Comparison of ENCODE assay signal across 8 mouse cellular contexts in genomic region chr6:100285985-100286572, GRCm38 (mm10). TPM values are rescaled to one million over a fixed set of nuclear protein-coding genes. Genes with fewer than 3 reads are reported as not detected.
A peak's percentile ranks its signal among the peaks of the same experiment; 100 is the strongest.
DNase-seq lines count a peak whose midpoint lies in the region; ATAC-seq and TF ChIP-seq lines count a peak whose summit lies in the region.

No protein-coding gene starts in this region.

- H3K27ac ChIP-seq in lung, embryonic 14.5 days (ENCODE audit: low read depth), result peak overlapping the region; percentile 96; the same call in 1 of the 2 replicates
- H3K27ac ChIP-seq in brown adipose tissue, adult 24 weeks (replicated peaks; ENCODE audit: low read depth, low read length), result no peak overlapping the region
- H3K27ac ChIP-seq in hindbrain, postnatal 0 days, result peak overlapping the region; percentile 97

- no peaks in the 10 kb centered on the region for H3K27me3 ChIP-seq in lung, embryonic 14.5 days (ENCODE audit: insufficient read depth, low read length)
- H3K27me3 ChIP-seq in hindbrain, postnatal 0 days (ENCODE audit: insufficient read depth, low read length), result no peaks in the 10 kb centered on the region; the same call in 1 of the 2 replicates

- H3K4me2 ChIP-seq in lung, embryonic 14.5 days, result peak overlapping the region; percentile 62
- H3K4me2 ChIP-seq in hindbrain, postnatal 0 days (ENCODE audit: low read depth, low read length), result peak overlapping the region; percentile 95

- no peak for TF ChIP-seq CTCF in lung, embryonic 14.5 days (IDR thresholded peaks at IDR 0.05; ENCODE audit: low read depth)
- TF ChIP-seq CTCF in hindbrain, postnatal 0 days (IDR thresholded peaks at IDR 0.05; ENCODE audit: low read depth), result no peak

- peak overlapping the region; percentile 75 for H3K4me3 ChIP-seq in lung, embryonic 14.5 days (ENCODE audit: low read depth, low read length)
- peak overlapping the region; percentile 64 for H3K4me3 ChIP-seq in brown adipose tissue, adult 24 weeks (ENCODE audit: insufficient read depth, low read depth, low read length)
- peak overlapping the region; percentile 72 for H3K4me3 ChIP-seq in hindbrain, postnatal 0 days (ENCODE audit: low read length)

- peaks cover 16% of the 10 kb centered on the region for H3K4me1 ChIP-seq in lung, embryonic 14.5 days (ENCODE audit: insufficient read depth)
- H3K4me1 ChIP-seq in brown adipose tissue, adult 24 weeks (ENCODE audit: control insufficient read depth, insufficient read depth, insufficient read length, low read length), result no peaks in the 10 kb centered on the region; the same call in none of the 2 replicates
- H3K4me1 ChIP-seq in hindbrain, postnatal 0 days (ENCODE audit: insufficient read depth, low read length), result peaks cover 4% of the 10 kb centered on the region

- ATAC-seq in lung, embryonic 14.5 days (ENCODE audit: insufficient read depth), result no peak
- no peak for ATAC-seq in hindbrain, postnatal 0 days

- peak; percentile 12 for DNase-seq in lung, embryonic 14.5 days
- no peak for DNase-seq in lung, postnatal 14 days
- DNase-seq in hindbrain, postnatal 0 days (ENCODE audit: low spot score), result peak; percentile 6
- peak; percentile 26 for DNase-seq in naive thymus-derived CD4-positive, alpha-beta T cell, adult 2 months (ENCODE audit: low read depth)
- DNase-seq in right cerebral cortex, postnatal 14 days, result no peak
- DNase-seq in layer of hippocampus, adult 8-10 months (ENCODE audit: low spot score in 2 of 2), result no peak
- no peak for DNase-seq in cerebellum, adult 11 months

- H3K9ac ChIP-seq in lung, embryonic 14.5 days, result peak overlapping the region; percentile 90
- peak overlapping the region; percentile 84 for H3K9ac ChIP-seq in hindbrain, postnatal 0 days (replicated peaks; ENCODE audit: low read length)

- no peaks in the 10 kb centered on the region for H3K9me3 ChIP-seq in lung, embryonic 14.5 days (ENCODE audit: low read depth, low read length)
- no peaks in the 10 kb centered on the region for H3K9me3 ChIP-seq in hindbrain, postnatal 0 days (ENCODE audit: low read length)

- H3K36me3 ChIP-seq in lung, embryonic 14.5 days (ENCODE audit: insufficient read depth), result no peaks in the 10 kb centered on the region
- no peaks in the 10 kb centered on the region for H3K36me3 ChIP-seq in hindbrain, postnatal 0 days (ENCODE audit: insufficient read depth, low read length)

- WGBS in lung, embryonic 14.5 days, result 1% methylated on average over 18 of the region's 18 CpGs
- 2% methylated on average over 18 of the region's 18 CpGs for WGBS in hindbrain, postnatal 0 days

RNA-seq across cellular contexts. Expression of gene Rybp, which starts 1.2 kb away (rescaled TPM):
- polyA plus RNA-seq in lung, embryonic 14.5 days (2014; fragmentation: Nextera tagmentation; extraction: Ambion mirVana), result 13.7 and 15.5 TPM in 2 replicates
- polyA plus RNA-seq in brown adipose tissue, adult 24 weeks (2012; ENCODE audit: insufficient read depth, insufficient read length, missing spikeins), result 6.7 and 8.6 TPM in 2 replicates
- total RNA-seq in hindbrain, postnatal 0 days (2014; rRNA removed), result 18.7 and 24.5 TPM in 2 replicates
- 20.2 and 21.6 TPM in 2 replicates for polyA plus RNA-seq in hindbrain, postnatal 0 days (2015; fragmentation: Nextera tagmentation; extraction: Ambion mirVana)
- 10 to 100 TPM; 45.7 to 51.8 (median 48.0) TPM for total RNA-seq in layer of hippocampus, adult 8-10 months (2022)

Comparison
In these comparisons a context has a peak if more than half of its experiments do, and no peak if none do; other contexts are left out.
1. DNase-seq: peak in lung, embryonic 14.5 days (single experiment), hindbrain, postnatal 0 days (single experiment) and naive thymus-derived CD4-positive, alpha-beta T cell, adult 2 months (single experiment); none in lung, postnatal 14 days (single experiment), right cerebral cortex, postnatal 14 days (single experiment), layer of hippocampus, adult 8-10 months (0 of 2) and cerebellum, adult 11 months (single experiment).
2. Peak in every context shown above with its lines, with median percentiles within 50 percentile points of each other: H3K4me3 ChIP-seq.